13 mouse cellular contexts compared by ENCODE assay signal in genomic region chr2:7529637-7530036, GRCm38 (mm10). TPM values are rescaled to one million over a fixed set of nuclear protein-coding genes. Genes with fewer than 3 reads are reported as not detected.
A peak's percentile ranks its signal among the peaks of the same experiment; 100 is the strongest.
DNase-seq lines count a peak whose midpoint lies in the region; ATAC-seq and TF ChIP-seq lines count a peak whose summit lies in the region.
"Had no signal": no experiment of that assay in that cellular context is flagged by ENCODE, and none has a peak within 500 bp of the region (broad histone marks: within the 10 kb centered on the region; RNA-seq: fewer than 3 reads in every experiment).

No protein-coding gene starts in this region.

- TF ChIP-seq CTCF in forebrain, postnatal 0 days (IDR thresholded peaks at IDR 0.05; ENCODE audit: low read depth) = no peak
- TF ChIP-seq CTCF in midbrain, postnatal 0 days (IDR thresholded peaks at IDR 0.05) = no peak

- H3K27ac ChIP-seq in forebrain, postnatal 0 days (ENCODE audit: low read depth, low read length) = peak overlapping the region; percentile 55; the same call in 1 of the 2 replicates
- peak overlapping the region; percentile 26; the same call in 1 of the 2 replicates for H3K27ac ChIP-seq in midbrain, postnatal 0 days (ENCODE audit: low read depth, low read length)
- H3K27ac ChIP-seq: gastrocnemius, adult 2 months had no signal

- 0 out of 2 replicates have a peak, but pooled peaks cover 4% of the 10 kb centered on the region for H3K4me1 ChIP-seq in forebrain, postnatal 0 days (ENCODE audit: insufficient read depth)
- H3K4me1 ChIP-seq in midbrain, postnatal 0 days (ENCODE audit: insufficient read depth, low read length) = peaks cover 5% of the 10 kb centered on the region; the same call in 1 of the 2 replicates

- no peak overlapping the region for H3K9ac ChIP-seq in forebrain, postnatal 0 days
- H3K9ac ChIP-seq in midbrain, postnatal 0 days (replicated peaks; ENCODE audit: low read length, poor library complexity, severe bottlenecking) = no peak overlapping the region

- no peaks in the 10 kb centered on the region for H3K9me3 ChIP-seq in forebrain, postnatal 0 days (ENCODE audit: low read length)
- H3K9me3 ChIP-seq in midbrain, postnatal 0 days (ENCODE audit: low read length) = no peaks in the 10 kb centered on the region

- H3K4me2 ChIP-seq in forebrain, postnatal 0 days (ENCODE audit: low read depth) = peak overlapping the region; percentile 4; the same call in 1 of the 2 replicates
- no peak overlapping the region for H3K4me2 ChIP-seq in midbrain, postnatal 0 days (ENCODE audit: low read depth, low read length, poor library complexity, severe bottlenecking)

- no peaks in the 10 kb centered on the region for H3K27me3 ChIP-seq in forebrain, postnatal 0 days (ENCODE audit: insufficient read depth, low read length)
- no peaks in the 10 kb centered on the region for H3K27me3 ChIP-seq in midbrain, postnatal 0 days (ENCODE audit: insufficient read depth, low read length)
- H3K27me3 ChIP-seq: Patski had no signal

- ATAC-seq in forebrain, postnatal 0 days = peak; percentile 29
- ATAC-seq in midbrain, postnatal 0 days (ENCODE audit: low FRiP score) = no peak
- ATAC-seq: Patski had no signal

- intact Hi-C loops in left cerebral cortex, postnatal 4 days (cut with DNase I) = no loop called here

- peak; percentile 51 for DNase-seq in left cerebral cortex, adult 11 months (ENCODE audit: low spot score)
- no peak for DNase-seq in left cerebral cortex, postnatal 4 days
- peak; percentile 24 for DNase-seq in adipocyte (ENCODE audit: low spot score)
- peak; percentile 44 for DNase-seq in forebrain, postnatal 0 days
- no peak for DNase-seq in midbrain, postnatal 0 days (ENCODE audit: low spot score)
- DNase-seq in kidney, postnatal 4 days = no peak
- DNase-seq in heart, adult 11 months = no peak
- DNase-seq in liver = no peak
- DNase-seq: cerebellum, postnatal 25 days; gastrocnemius, adult 2 months; heart, postnatal 10 days; lung, adult 18-20 months had no signal

- no peak overlapping the region for H3K4me3 ChIP-seq in forebrain, postnatal 0 days (ENCODE audit: low read depth, low read length)
- no peak overlapping the region for H3K4me3 ChIP-seq in midbrain, postnatal 0 days (ENCODE audit: low read depth, low read length)
- H3K4me3 ChIP-seq: gastrocnemius, adult 2 months had no signal

- no peaks in the 10 kb centered on the region for H3K36me3 ChIP-seq in forebrain, postnatal 0 days (ENCODE audit: insufficient read depth)
- H3K36me3 ChIP-seq in midbrain, postnatal 0 days (ENCODE audit: insufficient read depth, low read length) = no peaks in the 10 kb centered on the region

- 30% methylated on average over 5 of the region's 5 CpGs for WGBS in forebrain, postnatal 0 days
- WGBS in midbrain, postnatal 0 days = 35% methylated on average over 5 of the region's 5 CpGs

RNA-seq across cellular contexts. Expression of gene Celf2, which starts 20.3 kb away (rescaled TPM):
- 100 to 1,000 TPM; 705 to 801 TPM for total RNA-seq in left cerebral cortex, postnatal 4 days (2021)
- total RNA-seq in forebrain, postnatal 0 days (2014; rRNA removed) = 184 and 205 TPM in 2 replicates
- 132 and 185 TPM in 2 replicates for polyA plus RNA-seq in forebrain, postnatal 0 days (2015; fragmentation: Nextera tagmentation; extraction: Ambion mirVana)
- total RNA-seq in midbrain, postnatal 0 days (2014; rRNA removed) = 135 and 145 TPM in 2 replicates
- polyA plus RNA-seq in midbrain, postnatal 0 days (2015; fragmentation: Nextera tagmentation; extraction: Ambion mirVana) = 97.6 and 112 TPM in 2 replicates

Comparison
In these comparisons a context has a peak if more than half of its experiments do, and no peak if none do; other contexts are left out.
1. DNase-seq: peak in left cerebral cortex, adult 11 months (single experiment), adipocyte (single experiment) and forebrain, postnatal 0 days (single experiment); none in left cerebral cortex, postnatal 4 days (single experiment), midbrain, postnatal 0 days (single experiment), kidney, postnatal 4 days (0 of 2), heart, adult 11 months (single experiment) and liver (single experiment).